Mouse (Mus musculus) megakaryocyte, embryonic 14.5 days (primary cell): ENCODE measurements around the gene Rab10.

Experiments
- FLI1 ChIP-seq: IDR thresholded peaks from 2 replicates; pipeline ENCODE4 v1.6.1; 2012; ENCODE audit warnings: low read length, inconsistent platforms, mixed read lengths
- GATA1 ChIP-seq: IDR thresholded peaks from 3 replicates; pipeline ENCODE4 v1.6.1; 2012; ENCODE audit warnings: mixed read lengths, low read length, inconsistent platforms, borderline replicate concordance

GRCm38 (mm10) chr12:3278880-3279339, 30.9 kb downstream of the Rab10 start:
- TF ChIP-seq GATA1, result no peak
- no peak for TF ChIP-seq FLI1
